Mouse (Mus musculus) 3T3-L1 (cell line): ENCODE measurements around the gene Tppp.
"Not testable (repeated sequence)": the region's sequence is repeated elsewhere in the genome, so short reads cannot be mapped to it uniquely, and the experiment has no call there.

ENCODE experiments used
- DNase-seq: peaks from one replicate; pipeline ENCODE4 v3.0.0-alpha.2; 2015; ENCODE audit warnings: low read depth, low spot score

Tppp gene

DNA sequence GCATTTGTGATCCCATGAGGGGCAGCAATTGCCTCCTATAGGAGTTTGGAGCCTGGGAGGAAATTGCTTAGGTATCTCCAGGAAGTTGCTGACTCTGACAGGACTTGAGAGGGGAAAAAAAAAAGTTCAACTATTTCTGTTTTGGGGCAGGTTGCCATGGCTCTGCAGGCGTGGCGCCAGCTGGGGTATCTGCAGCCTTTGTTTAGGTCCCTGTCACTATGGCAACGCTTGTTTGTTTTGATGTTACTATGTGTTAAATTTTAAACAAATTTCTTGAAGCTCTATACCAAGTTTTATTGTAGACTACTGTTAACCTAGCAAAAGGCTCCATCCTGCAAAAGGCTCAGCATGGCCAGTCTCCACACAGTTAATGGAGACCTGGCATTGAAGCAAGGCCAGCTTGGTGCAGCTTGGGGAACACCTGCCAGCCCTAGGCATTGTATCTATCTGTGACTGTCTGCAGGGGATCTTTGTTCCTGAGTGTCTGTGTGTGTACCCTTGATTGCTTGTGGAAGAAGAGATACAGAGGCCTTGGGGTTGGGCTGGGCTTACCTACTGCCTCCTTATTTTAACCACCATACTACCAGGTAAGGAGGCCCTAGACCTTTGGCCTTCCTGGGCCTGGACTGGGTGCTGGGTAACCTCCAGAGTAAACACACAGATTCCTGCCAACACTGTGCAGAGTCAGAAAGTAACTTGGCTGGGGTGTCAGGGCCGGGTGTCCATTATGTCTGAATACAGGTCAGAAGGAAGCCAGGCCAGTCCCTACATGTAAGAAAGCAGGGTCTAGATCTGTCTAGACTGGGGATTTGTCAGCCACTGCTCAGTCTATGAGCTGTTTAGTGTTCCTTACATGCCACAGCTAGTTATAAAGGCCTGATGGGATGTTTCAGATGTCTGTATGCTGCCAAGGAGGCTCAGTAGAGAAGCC, 16.2 kb downstream of the Tppp start:
- no peak for DNase-seq

GRCm38 (mm10) chr13:74026215-74026614, 17.0 kb downstream of the Tppp start:
- peak; percentile 49 for DNase-seq

DNA sequence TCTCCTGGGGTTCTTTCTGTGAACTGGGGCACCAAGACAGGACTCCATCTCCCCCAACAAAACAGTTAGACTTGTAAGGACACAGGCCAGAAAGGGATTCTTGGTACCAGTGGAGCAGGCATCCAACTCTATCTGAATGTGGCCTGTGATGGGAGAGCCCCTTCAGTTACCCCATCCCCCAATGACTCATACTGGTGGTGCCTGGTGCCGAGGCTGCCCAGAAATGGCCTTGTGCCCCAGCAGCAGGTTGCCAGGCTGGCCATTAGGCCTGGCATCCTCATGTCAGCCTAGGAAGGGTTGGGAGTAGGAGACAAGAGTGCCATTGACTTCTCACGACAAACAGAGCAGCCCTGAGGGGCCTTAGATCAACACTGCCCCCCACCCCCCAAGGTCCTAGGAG, 18.9 kb downstream of the Tppp start:
- no peak for DNase-seq

DNA sequence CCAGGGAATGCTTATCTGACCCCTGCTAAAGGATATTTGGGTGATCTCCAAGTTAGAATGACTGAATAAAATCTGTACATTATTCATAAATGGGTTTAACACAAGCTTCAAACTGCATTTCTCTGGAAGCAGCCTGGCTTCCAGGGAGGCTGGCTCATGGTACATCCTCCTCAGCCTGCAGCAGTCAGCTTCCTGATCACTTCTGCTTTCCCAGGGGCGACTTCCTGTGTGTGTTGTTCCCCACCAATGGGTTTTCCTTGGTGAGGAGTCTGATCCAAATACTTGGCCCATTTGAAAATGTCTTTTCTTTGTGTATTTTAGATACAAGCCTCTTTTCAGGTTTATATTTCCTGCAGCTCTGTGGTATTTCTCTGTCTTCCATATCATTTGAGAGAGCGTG, 19.8 kb downstream of the Tppp start:
- DNase-seq = no peak

GRCm38 (mm10) chr13:74030691-74031090, 21.5 kb downstream of the Tppp start:
- DNase-seq = no peak

- no peak for DNase-seq
Observed at GRCm38 (mm10) chr13:74031133-74031532, 21.9 kb downstream of the Tppp start.

GRCm38 (mm10) chr13:74034756-74035155, 25.5 kb downstream of the Tppp start:
- DNase-seq = no peak

GRCm38 (mm10) chr13:74035776-74036175, 26.6 kb downstream of the Tppp start:
- no peak for DNase-seq

- DNase-seq = no peak
Observed at GRCm38 (mm10) chr13:74039926-74040325, 30.7 kb downstream of the Tppp start.

DNA sequence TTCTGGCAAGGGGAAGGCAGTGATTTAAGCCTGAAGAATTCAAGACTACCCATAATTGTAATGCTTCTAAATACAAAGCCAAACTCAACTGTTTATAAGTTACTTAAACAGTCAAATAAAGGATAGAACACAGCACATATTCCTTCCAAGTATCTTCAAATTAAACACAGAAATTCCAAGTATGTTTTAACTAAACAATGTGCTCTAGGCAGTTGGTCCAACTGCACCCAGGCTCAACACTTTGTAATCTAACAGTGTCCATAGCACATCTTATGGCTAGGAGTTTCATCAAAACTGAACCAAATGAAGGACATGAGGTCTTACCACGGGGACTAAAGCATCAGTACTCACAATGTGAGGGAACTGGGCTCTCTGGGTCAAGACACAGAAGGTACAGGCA, 47.0 kb downstream of the Tppp start:
- no peak for DNase-seq

- no peak for DNase-seq
Observed at GRCm38 (mm10) chr13:74058081-74058480, 48.9 kb downstream of the Tppp start.

DNA sequence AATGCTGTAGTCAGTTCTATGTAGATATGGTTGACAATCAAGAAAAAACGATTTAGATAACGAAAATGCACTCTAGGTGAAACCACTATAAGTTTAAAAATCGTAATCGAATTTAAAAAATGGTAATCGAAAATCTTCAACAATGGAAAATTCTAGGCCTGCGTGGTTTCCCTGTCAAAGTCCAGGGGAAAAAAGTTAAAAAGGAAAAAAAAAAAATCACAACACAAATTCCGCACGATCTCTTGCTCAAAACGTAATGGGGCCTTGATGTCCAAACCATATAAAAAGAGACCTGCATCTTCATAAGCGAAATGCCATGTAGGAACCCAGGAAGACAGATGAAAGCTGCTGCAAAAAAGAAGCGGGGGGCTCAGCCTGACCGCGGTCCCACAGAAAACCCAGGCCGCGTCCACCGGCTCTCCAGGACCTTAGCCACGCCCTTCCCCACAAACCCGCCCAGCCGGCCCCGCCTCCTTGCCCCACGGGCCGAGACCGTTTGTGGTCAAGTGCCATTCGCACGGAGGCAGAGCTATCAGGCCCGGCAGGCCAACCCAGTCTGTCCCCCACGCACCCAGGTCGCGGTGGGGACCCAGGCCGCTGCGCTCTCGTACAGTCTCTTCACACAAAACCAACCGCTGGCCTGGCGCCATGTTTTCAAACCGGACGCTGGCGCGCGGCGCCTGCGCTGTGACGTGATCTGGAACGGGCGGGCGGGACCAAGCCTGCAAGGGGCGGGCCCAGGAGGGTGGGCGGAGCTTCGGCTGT, 52.6 kb downstream of the Tppp start, which contains the start of gene Cep72:
Gene Cep72, minus strand, starts transcription at position 687 of the 765 bp plus-strand sequence.
- DNase-seq = peak; percentile 89

DNA sequence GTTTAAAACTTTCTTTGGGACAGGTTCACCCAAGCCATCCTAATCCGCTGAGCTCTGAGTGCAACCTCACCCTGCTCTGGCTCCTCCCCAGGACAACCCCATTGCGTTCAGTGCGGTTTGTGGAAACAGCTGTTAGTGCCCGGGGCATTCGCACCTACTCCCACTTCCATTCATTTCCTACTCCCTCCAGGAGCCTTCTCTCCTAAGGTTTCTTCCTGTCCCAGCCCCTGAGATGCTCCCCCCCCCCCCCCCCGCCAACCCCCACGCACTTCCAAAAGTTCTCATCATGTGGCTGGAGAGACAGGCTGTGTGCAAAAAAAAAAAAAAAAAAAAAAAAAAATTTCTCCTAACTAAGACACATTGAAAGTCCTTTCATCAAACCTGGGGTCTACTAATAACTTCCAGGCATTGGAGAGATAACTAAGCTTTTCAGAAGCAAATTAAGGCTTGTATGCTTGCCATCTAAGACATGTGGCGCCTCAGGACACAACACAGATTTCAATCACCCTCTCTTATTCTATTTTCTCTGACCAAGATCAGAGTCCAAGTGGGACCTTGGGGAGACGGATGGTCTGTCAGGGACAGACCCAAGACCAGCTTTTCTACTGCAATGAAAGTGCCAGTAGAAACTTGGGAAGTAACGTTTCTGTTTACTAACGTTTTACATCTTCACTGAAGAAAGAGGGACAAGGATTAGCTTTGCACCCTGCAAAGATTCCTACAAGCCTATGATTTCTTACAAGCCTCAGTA, 53.3 kb downstream of the Tppp start:
- DNase-seq = peak; percentile 5

DNA sequence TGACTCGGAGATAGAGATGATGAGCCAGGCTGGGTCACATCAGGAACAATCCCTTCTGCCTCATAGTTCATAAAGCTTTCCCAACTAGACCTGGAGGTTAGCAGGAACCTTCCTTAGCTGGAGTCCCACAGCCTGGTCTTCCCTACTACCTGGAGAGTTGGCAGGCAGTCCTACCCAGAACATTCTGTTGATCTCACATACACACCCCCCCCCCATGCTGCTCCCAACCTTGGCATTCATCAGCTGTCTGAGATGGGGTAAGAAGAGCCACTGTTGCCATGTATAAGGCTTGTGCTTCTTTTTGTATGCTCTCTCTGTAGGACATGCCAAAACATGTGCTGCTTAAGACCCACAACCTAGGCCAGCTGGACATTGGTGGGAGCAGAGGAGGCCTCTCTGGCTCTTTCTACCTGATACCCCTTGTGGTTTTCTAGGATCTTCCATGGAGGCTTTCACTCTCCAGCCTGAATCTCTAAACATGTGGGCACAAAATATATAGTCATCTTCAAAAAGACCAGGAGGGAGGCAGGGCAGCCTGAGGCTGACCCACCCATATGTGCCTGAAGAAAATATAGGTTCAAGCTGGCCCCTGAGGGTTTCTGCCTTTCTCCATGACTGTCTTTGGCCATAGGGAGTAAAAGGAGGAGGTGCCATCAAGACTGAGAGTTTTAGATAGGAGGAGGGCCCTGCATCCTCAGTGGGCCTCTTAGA, 54.3 kb downstream of the Tppp start:
- DNase-seq = no peak

- DNase-seq = no peak
Observed at GRCm38 (mm10) chr13:74066576-74066975, 57.4 kb downstream of the Tppp start.

DNA sequence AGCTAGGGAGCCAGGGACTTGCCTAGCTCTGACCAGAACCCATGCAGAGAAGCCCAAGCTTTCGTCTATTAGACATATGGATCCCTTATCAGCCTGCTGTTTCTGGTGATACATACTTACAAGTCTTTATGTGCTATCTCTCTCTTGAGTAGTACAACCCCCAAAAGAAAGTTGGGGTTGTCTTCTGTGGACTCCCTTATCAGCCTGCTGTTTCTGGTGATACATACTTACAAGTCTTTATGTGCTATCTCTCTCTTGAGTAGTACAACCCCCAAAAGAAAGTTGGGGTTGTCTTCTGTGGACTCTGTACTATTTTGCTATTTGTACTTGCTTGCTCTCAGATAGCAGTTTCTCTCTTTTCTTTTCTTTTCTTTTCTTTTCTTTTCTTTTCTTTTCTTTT, 62.0 kb downstream of the Tppp start:
- not testable (repeated sequence) for DNase-seq

GRCm38 (mm10) chr13:74071714-74072113, 62.5 kb downstream of the Tppp start:
- no peak for DNase-seq

DNA sequence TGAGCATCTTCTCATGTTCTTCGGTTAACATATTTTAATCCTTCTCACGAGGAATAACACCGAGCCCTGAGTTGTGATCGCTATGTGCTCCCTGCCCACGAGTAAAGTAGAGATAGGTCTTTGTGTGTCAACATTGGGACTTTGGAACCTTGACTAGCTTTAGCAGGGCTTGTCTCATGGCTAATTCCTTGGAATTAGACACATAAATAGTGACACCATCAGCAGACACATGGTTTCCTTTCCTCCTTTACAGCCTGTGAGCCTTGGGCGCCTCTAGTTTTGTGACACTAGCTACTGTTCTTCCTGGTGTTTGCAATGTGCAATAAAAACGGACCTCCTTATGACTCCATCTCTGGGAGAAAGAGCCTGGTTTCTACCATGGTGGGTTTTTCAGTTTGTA, 64.2 kb downstream of the Tppp start:
- DNase-seq = no peak
